In genomic region chr13:32020455-32021249, GRCm38 (mm10) we compare ENCODE assay signal across 25 mouse cellular contexts.
DNase-seq lines count a peak whose midpoint lies in the region; ATAC-seq and TF ChIP-seq lines count a peak whose summit lies in the region.
"Had no signal": no experiment of that assay in that cellular context is flagged by ENCODE, and none has a peak within 500 bp of the region (broad histone marks: within the 10 kb centered on the region; RNA-seq: fewer than 3 reads in every experiment).

No protein-coding gene starts in this region.

- no peak overlapping the region for H3K4me2 ChIP-seq in midbrain, embryonic 16.5 days (ENCODE audit: low read length)
- H3K4me2 ChIP-seq in midbrain, embryonic 11.5 days: no peak overlapping the region
- no peak overlapping the region for H3K4me2 ChIP-seq in forebrain, postnatal 0 days (ENCODE audit: low read depth)
- H3K4me2 ChIP-seq: embryonic facial prominence, embryonic 15.5 days; hindbrain, embryonic 14.5 days had no signal

- 65% methylated on average over 6 of the region's 6 CpGs for WGBS in midbrain, embryonic 16.5 days
- WGBS in midbrain, embryonic 11.5 days: 77% methylated on average over 6 of the region's 6 CpGs
- 19% methylated on average over 6 of the region's 6 CpGs for WGBS in forebrain, postnatal 0 days

- DNase-seq in frontal cortex, postnatal 10 days (ENCODE audit: low spot score in 2 of 2): no peak
- no peak for DNase-seq in midbrain, embryonic 11.5 days (ENCODE audit: low spot score, missing footprints)
- DNase-seq in brain, embryonic 18.5 days (ENCODE audit: low read depth, low spot score): peak; percentile 24
- DNase-seq in forebrain, postnatal 0 days: no peak
- DNase-seq in lung, adult 18-20 months: no peak
- DNase-seq: adrenal gland, postnatal 14 days; cerebellum, adult 11 months; cerebellum, adult 8-10 months; cerebellum, postnatal 14 days; embryo, embryonic 11 days; gastrocnemius, postnatal 10 days; heart, adult 18-20 months; heart, postnatal 10 days; heart, postnatal 4 days; kidney, adult 11 months had no signal

- H3K27me3 ChIP-seq in midbrain, embryonic 16.5 days (ENCODE audit: control insufficient read depth, insufficient read depth, low read depth, low read length): no peaks in the 10 kb centered on the region
- H3K27me3 ChIP-seq in midbrain, embryonic 11.5 days (ENCODE audit: control insufficient read depth, insufficient read depth, low read length): no peaks in the 10 kb centered on the region
- H3K27me3 ChIP-seq in forebrain, postnatal 0 days (ENCODE audit: insufficient read depth, low read length): no peaks in the 10 kb centered on the region
- H3K27me3 ChIP-seq: CH12.LX; embryonic facial prominence, embryonic 15.5 days; Patski had no signal

- ATAC-seq in frontal cortex, adult (ENCODE audit: low TSS enrichment): peak; percentile 64
- 0 out of 2 replicates have a peak, but pooled peaks have one; percentile 37 for ATAC-seq in midbrain, embryonic 16.5 days
- ATAC-seq in midbrain, embryonic 11.5 days (ENCODE audit: low FRiP score): no peak
- ATAC-seq in forebrain, postnatal 0 days: peak; percentile 84
- ATAC-seq: activated CD4-positive, CD25-positive, alpha-beta regulatory T cell, adult 4 months; inflammation-experienced regulatory T-cells, adult 6 months; Patski had no signal

- no peak overlapping the region for H3K9ac ChIP-seq in midbrain, embryonic 16.5 days (ENCODE audit: low read depth, low read length)
- H3K9ac ChIP-seq in midbrain, embryonic 11.5 days (ENCODE audit: low read length): no peak overlapping the region
- no peak overlapping the region for H3K9ac ChIP-seq in forebrain, postnatal 0 days
- H3K9ac ChIP-seq: embryonic facial prominence, embryonic 15.5 days; hindbrain, embryonic 14.5 days had no signal

- no peak for TF ChIP-seq CTCF in forebrain, postnatal 0 days (IDR thresholded peaks at IDR 0.05; ENCODE audit: low read depth)

- no peaks in the 10 kb centered on the region for H3K4me1 ChIP-seq in midbrain, embryonic 16.5 days (ENCODE audit: control insufficient read depth, insufficient read depth, low read length)
- no peaks in the 10 kb centered on the region for H3K4me1 ChIP-seq in midbrain, embryonic 11.5 days (ENCODE audit: control insufficient read depth, insufficient read depth, low read length)
- H3K4me1 ChIP-seq in forebrain, postnatal 0 days (ENCODE audit: insufficient read depth): peaks cover 9% of the 10 kb centered on the region; the same call in 1 of the 2 replicates

- no peak overlapping the region for H3K27ac ChIP-seq in midbrain, embryonic 16.5 days (ENCODE audit: low read length)
- H3K27ac ChIP-seq in midbrain, embryonic 11.5 days (ENCODE audit: low read depth, low read length): no peak overlapping the region
- H3K27ac ChIP-seq in forebrain, postnatal 0 days (ENCODE audit: low read depth, low read length): no peak overlapping the region
- H3K27ac ChIP-seq: embryonic facial prominence, embryonic 15.5 days; heart, embryonic 10.5 days; hindbrain, embryonic 14.5 days had no signal

- no peaks in the 10 kb centered on the region for H3K36me3 ChIP-seq in midbrain, embryonic 16.5 days (ENCODE audit: control insufficient read depth, insufficient read depth, low read length)
- no peaks in the 10 kb centered on the region for H3K36me3 ChIP-seq in midbrain, embryonic 11.5 days (ENCODE audit: control insufficient read depth, insufficient read depth, low read length)
- H3K36me3 ChIP-seq in forebrain, postnatal 0 days (ENCODE audit: insufficient read depth): no peaks in the 10 kb centered on the region
- H3K36me3 ChIP-seq: embryonic facial prominence, embryonic 15.5 days; heart, embryonic 10.5 days had no signal

- no peak overlapping the region for H3K4me3 ChIP-seq in midbrain, embryonic 16.5 days (ENCODE audit: low read depth, low read length)
- no peak overlapping the region for H3K4me3 ChIP-seq in midbrain, embryonic 11.5 days (ENCODE audit: low read depth, low read length)
- no peak overlapping the region for H3K4me3 ChIP-seq in forebrain, postnatal 0 days (ENCODE audit: low read depth, low read length)
- H3K4me3 ChIP-seq: embryonic facial prominence, embryonic 15.5 days; erythroblast, embryonic 14.5 days; heart, embryonic 10.5 days had no signal

- no peaks in the 10 kb centered on the region for H3K9me3 ChIP-seq in midbrain, embryonic 16.5 days (replicated peaks; ENCODE audit: control insufficient read depth, low read length, poor library complexity, severe bottlenecking)
- H3K9me3 ChIP-seq in midbrain, embryonic 11.5 days (ENCODE audit: control insufficient read depth, low read length): no peaks in the 10 kb centered on the region
- no peaks in the 10 kb centered on the region for H3K9me3 ChIP-seq in forebrain, postnatal 0 days (ENCODE audit: low read length)
- H3K9me3 ChIP-seq: embryonic facial prominence, embryonic 15.5 days; heart, embryonic 10.5 days had no signal
